Mouse (Mus musculus): ENCODE data around the gene Gpr62.

DNA sequence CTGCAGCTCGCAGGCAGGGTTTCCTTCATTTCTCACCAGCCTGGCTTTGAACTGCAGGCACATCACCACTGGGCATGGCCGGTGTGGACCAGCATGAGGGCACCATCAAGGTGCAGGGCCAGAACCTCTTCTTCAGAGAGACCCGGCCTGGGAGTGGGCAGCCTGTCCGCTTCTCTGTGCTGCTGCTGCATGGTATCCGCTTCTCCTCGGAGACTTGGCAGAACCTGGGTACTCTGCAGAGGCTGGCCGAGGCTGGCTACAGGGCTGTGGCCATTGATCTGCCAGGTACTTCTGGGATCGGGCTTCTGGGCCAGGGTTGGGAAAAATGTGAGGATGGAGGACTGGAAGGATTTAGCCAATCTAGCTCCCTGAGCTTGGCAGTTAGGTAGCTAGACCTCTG, 15.8 kb downstream of the Gpr62 start:
- TF ChIP-seq CTCF (conservative IDR thresholded peaks at IDR 0.05 in 1 of 2, IDR thresholded peaks at IDR 0.05 in 1 of 2; ENCODE audit: low read depth in 2 of 2, low read length in 2 of 2) (no peak), EP300 (IDR thresholded peaks at IDR 0.05; ENCODE audit: low read length) (no peak), NRF1 (IDR thresholded peaks at IDR 0.05; ENCODE audit: low read depth, low read length) (no peak), GABPA (IDR thresholded peaks at IDR 0.05; ENCODE audit: insufficient replicate concordance, low read depth, low read length) (no peak)

Data from CH12.LX (cell line).